Mouse (Mus musculus) liver, embryonic 14.5 days (tissue): ENCODE results near the gene Cela3a. TPM values are rescaled to one million over a fixed set of nuclear protein-coding genes. Genes with fewer than 3 reads are reported as not detected.

ENCODE experiments used
- ATAC-seq: fragments of 200-750 bp; cut with Nextera tagmentation; 2 replicates; pipeline ENCODE4 v1.8.0; 2017; ENCODE audit warnings: moderate number of reproducible peaks, mild to moderate bottlenecking, moderate library complexity; ENCODE audit not compliant: insufficient read depth
- DNase-seq, 3 experiments: peaks; one replicate each; pipeline ENCODE4 v3.0.0-alpha.2; 2012 to 2013; ENCODE audit warnings: low read depth in 3 of 3, low spot score in 3 of 3
- H3K27ac ChIP-seq: fragments of 300-500 bp; sonication (generic); 2 replicates; pipeline ENCODE4 v1.5.1; 2014; ENCODE audit warnings: moderate library complexity, mild to moderate bottlenecking, control low read depth, inconsistent platforms
- H3K27me3 ChIP-seq: fragments of 300-500 bp; sonication (generic); 2 replicates; pipeline ENCODE4 v1.6.1; 2014; ENCODE audit warnings: mild to moderate bottlenecking, low read length, moderate library complexity; ENCODE audit not compliant: control insufficient read depth, insufficient read depth
- H3K36me3 ChIP-seq: fragments of 300-500 bp; sonication (generic); replicated peaks from 2 replicates; pipeline ENCODE4 v1.6.1; 2014; ENCODE audit warnings: low read depth; ENCODE audit not compliant: control insufficient read depth, insufficient read depth
- H3K4me1 ChIP-seq, 2 experiments: fragments of 200-500 bp in 1 of 2; fragments of 300-500 bp in 1 of 2; sonication (generic) in 1 of 2; replicated peaks; 2 replicates each; pipeline ENCODE4 v1.6.1; 2012 to 2014; ENCODE audit warnings: antibody characterized with exemption in 1 of 2, inconsistent platforms in 1 of 2, low read length in 1 of 2; ENCODE audit not compliant: control insufficient read depth in 2 of 2, insufficient read depth in 2 of 2
- H3K4me2 ChIP-seq: fragments of 300-500 bp; sonication (generic); 2 replicates; pipeline ENCODE4 v1.6.1; 2014; ENCODE audit warnings: low read depth, mild to moderate bottlenecking, control low read depth, moderate library complexity
- H3K4me3 ChIP-seq, 2 experiments: fragments of 200-500 bp in 1 of 2; fragments of 300-500 bp in 1 of 2; sonication (generic) in 1 of 2; 2 replicates each; pipeline ENCODE4 v1.5.1; 2012 to 2014; ENCODE audit warnings: low read depth in 2 of 2, low read length in 2 of 2, mild to moderate bottlenecking in 2 of 2, control low read depth in 1 of 2, inconsistent platforms in 1 of 2, moderate library complexity in 1 of 2; ENCODE audit not compliant: insufficient read depth in 1 of 2
- H3K9ac ChIP-seq: fragments of 300-500 bp; sonication (generic); replicated peaks from 2 replicates; pipeline ENCODE4 v1.6.1; 2014; ENCODE audit warnings: mild to moderate bottlenecking, control low read depth, moderate library complexity
- H3K9me3 ChIP-seq: fragments of 300-500 bp; sonication (generic); 2 replicates; pipeline ENCODE4 v1.6.1; 2016; ENCODE audit warnings: low read length, mixed read lengths; ENCODE audit not compliant: control insufficient read depth
- CTCF ChIP-seq: IDR thresholded peaks from 2 replicates; pipeline ENCODE4 v1.5.1; 2016; ENCODE audit warnings: antibody characterized with exemption, low read depth, control low read depth
- EP300 ChIP-seq: IDR thresholded peaks from 2 replicates; pipeline ENCODE4 v1.6.1; 2016; ENCODE audit warnings: antibody characterized with exemption, low read depth
- WGBS: fragments of 180-500 bp; shearing (Covaris S2); extraction: QIAGEN DNeasy Blood & Tissue Kit; methylation state at CpG from one replicate; pipeline ENCODE4 v1.1.7; 2014; ENCODE audit not compliant: insufficient replicate concordance; 5-methylcytosine and 5-hydroxymethylcytosine counted together
- polyA plus RNA-seq, 2 experiments: library from polyadenylated mRNA; depleted of rRNA in 1 of 2; stranded (reverse) in 1 of 2; unstranded in 1 of 2; fragments of >200 nt; fragmentation: Nextera tagmentation in 1 of 2; extraction: Ambion mirVana in 1 of 2; gene quantifications; 2 replicates each; pipeline versions ENCODE4 v1.2.1 to v1.2.3; 2012 to 2014

The Cela3a gene
- polyA plus RNA-seq, 2 experiments = not detected

DNA sequence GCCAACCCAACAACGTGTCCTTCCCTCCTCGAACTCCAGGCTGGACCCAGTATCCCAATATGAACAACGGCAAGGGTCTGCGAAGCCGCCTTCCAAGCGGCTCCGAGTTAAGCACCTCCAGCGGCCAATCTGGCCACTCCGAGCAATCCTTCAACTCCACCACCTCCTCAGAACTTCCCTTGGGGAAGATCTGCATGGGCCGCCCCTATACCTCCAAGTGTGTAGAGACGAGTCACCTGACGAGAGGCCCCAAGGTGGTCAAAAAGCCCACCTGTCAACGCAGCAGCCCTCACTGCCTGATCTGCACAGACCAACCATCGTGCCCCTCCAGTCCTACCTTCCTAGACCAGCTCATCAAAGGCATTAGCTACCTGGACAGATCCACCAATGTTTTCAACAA is 45.0 kb upstream of the Cela3a start:
- Histone ChIP-seq H3K27ac (no peak overlapping the region), H3K4me2 (no peak overlapping the region), H3K4me1 (peaks cover 13 to 18% of the 10 kb centered on the region in 2 experiments), H3K27me3 (no peaks in the 10 kb centered on the region), H3K9me3 (no peaks in the 10 kb centered on the region), H3K4me3 (no peak overlapping the region), H3K9ac (no peak overlapping the region), H3K36me3 (no peaks in the 10 kb centered on the region)
- no peak for DNase-seq
- TF ChIP-seq EP300 = no peak
- no peak for TF ChIP-seq CTCF
- WGBS = 83% methylated on average over 14 of the region's 14 CpGs
- no peak for ATAC-seq

DNA sequence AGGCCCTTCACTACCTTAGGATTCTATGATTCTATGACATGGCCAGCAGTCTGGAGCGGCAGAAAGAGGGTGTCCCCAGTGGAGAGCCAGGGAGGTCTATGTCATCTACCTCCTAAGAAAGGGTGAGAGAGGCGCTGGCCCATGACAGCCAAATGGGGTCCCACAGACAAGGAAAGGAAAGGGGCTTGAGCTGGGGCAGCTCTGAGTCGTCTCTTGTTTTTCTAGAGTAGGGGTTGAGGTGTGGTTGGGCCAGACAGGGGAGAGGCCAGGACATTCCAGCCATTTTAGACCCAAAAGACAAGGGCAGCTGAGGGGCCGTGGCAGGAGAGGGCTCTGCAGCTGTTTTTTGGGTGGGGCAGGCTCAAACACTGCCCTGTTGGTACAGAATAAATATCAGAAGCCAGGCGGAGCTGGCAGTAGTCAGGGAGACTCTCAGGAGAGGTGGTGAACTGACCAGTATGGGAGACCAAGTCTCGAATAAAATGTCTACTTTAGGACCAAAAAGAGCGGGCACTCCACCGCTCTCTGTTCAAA is 43.7 kb upstream of the Cela3a start, which contains the start of gene 1700013G24Rik:
TSS of gene 1700013G24Rik (plus strand) at position 51 of the 534 bp plus-strand sequence.
- Histone ChIP-seq H3K4me3 (no peak within 1 kb of the TSS), H3K27ac (no peak within 1 kb of the TSS), H3K9me3 (no peaks in the 10 kb centered on the region), H3K4me2 (no peak within 1 kb of the TSS), H3K36me3 (no peaks in the 10 kb centered on the region), H3K27me3 (no peaks in the 10 kb centered on the region), H3K4me1 (peaks cover 25 to 27% of the 10 kb centered on the region in 2 experiments), H3K9ac (no peak within 1 kb of the TSS)
- 67% methylated on average over 8 of the region's 8 CpGs for WGBS
- no peak for ATAC-seq
- DNase-seq = no peak
- TF ChIP-seq CTCF (no peak), EP300 (no peak)

DNA sequence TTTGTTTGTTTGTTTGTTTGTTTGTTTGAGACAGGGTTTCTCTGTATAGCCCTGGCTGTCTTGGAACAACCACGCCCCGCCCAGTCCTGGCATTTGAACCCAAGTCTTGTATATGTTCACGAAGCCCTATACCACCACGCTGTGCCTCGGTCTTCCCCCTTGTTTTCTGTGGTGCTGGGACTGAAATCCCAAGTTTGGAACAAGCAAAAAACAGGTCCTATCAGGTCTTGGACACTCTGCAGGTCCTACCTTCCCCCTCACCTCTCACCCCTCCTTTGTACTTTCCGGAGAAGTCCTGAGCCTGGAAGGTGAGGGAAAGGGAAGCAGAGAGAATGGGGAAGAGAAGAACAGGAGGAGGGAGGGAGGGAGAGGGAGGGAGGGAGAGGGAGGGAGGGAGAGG is 42.6 kb upstream of the Cela3a start:
- no peak overlapping the region for H3K4me3 ChIP-seq
- no peak overlapping the region for H3K4me2 ChIP-seq
- ATAC-seq (no peak), DNase-seq (no peak)
- peaks cover 30 to 35% of the 10 kb centered on the region in 2 experiments for H3K4me1 ChIP-seq
- H3K36me3 ChIP-seq = no peaks in the 10 kb centered on the region
- 78% methylated on average over 6 of the region's 6 CpGs for WGBS
- no peak for TF ChIP-seq CTCF
- TF ChIP-seq EP300 = no peak
- no peaks in the 10 kb centered on the region for H3K9me3 ChIP-seq
- no peaks in the 10 kb centered on the region for H3K27me3 ChIP-seq
- no peak overlapping the region for H3K27ac ChIP-seq
- H3K9ac ChIP-seq = no peak overlapping the region

DNA sequence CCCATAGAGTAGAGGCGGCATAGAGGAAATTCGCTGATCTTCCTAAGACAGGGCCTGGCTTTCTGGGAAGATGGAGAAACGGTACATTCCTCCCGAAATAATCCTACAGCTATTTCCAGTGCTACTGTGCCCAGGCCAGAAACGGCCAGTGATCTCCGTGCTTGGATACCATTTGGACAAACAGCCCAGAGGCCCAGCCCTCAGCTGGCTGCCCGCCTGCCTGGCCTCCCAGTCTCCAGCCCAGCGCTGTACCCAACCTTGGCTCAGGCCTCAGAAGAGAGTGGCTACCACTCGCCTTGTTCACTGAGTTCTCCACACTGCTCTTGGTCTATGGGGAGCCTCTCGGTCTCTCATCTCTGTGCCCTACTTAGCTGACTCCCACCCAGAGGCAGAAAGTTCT is 40.1 kb upstream of the Cela3a start:
- no peak for DNase-seq
- ATAC-seq = no peak
- TF ChIP-seq EP300 (no peak), CTCF (no peak)
- WGBS = 76% methylated on average over 10 of the region's 10 CpGs
- peaks cover 29 to 36% of the 10 kb centered on the region in 2 experiments for H3K4me1 ChIP-seq
- H3K9me3 ChIP-seq = no peaks in the 10 kb centered on the region
- no peak overlapping the region for H3K27ac ChIP-seq
- no peak overlapping the region for H3K4me3 ChIP-seq
- H3K36me3 ChIP-seq = no peaks in the 10 kb centered on the region
- H3K27me3 ChIP-seq = no peaks in the 10 kb centered on the region
- H3K9ac ChIP-seq = no peak overlapping the region
- no peak overlapping the region for H3K4me2 ChIP-seq

DNA sequence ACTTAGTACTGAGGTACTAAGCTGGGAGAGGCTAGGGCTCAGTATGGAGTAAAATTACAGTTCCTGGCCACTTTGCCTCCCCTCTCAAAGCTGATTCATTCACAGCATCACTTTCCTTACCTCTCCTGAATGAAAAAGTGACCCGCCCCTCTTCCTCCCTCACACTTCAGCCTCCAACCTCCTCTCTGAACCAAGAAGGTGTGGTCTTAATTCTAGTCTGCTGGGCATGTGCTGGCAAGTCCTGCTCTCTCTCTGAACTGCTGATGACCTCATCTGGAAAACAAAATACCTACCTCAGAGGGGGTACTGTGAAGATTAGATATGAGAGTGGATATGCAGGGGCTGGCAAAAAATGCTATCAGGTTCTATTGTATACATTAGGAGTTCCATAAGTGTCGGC is 39.5 kb upstream of the Cela3a start:
- Histone ChIP-seq H3K36me3 (no peaks in the 10 kb centered on the region), H3K4me3 (no peak overlapping the region), H3K4me1 (peaks cover 29 to 36% of the 10 kb centered on the region in 2 experiments), H3K27ac (no peak overlapping the region), H3K4me2 (no peak overlapping the region), H3K27me3 (no peaks in the 10 kb centered on the region), H3K9me3 (no peaks in the 10 kb centered on the region), H3K9ac (no peak overlapping the region)
- no peak for ATAC-seq
- no peak for DNase-seq
- WGBS = 54% methylated on average over 2 of the region's 2 CpGs
- TF ChIP-seq EP300 (no peak), CTCF (no peak)
